Mouse (Mus musculus): Measurements from ENCODE around the gene Ppif. TPM values are rescaled to one million over a fixed set of nuclear protein-coding genes. Genes with fewer than 3 reads are reported as not detected.

Ppif gene
- polyA plus RNA-seq (2015; fragmentation: Nextera tagmentation; extraction: Ambion mirVana): 73.8 and 80.0 TPM in 2 replicates

DNA sequence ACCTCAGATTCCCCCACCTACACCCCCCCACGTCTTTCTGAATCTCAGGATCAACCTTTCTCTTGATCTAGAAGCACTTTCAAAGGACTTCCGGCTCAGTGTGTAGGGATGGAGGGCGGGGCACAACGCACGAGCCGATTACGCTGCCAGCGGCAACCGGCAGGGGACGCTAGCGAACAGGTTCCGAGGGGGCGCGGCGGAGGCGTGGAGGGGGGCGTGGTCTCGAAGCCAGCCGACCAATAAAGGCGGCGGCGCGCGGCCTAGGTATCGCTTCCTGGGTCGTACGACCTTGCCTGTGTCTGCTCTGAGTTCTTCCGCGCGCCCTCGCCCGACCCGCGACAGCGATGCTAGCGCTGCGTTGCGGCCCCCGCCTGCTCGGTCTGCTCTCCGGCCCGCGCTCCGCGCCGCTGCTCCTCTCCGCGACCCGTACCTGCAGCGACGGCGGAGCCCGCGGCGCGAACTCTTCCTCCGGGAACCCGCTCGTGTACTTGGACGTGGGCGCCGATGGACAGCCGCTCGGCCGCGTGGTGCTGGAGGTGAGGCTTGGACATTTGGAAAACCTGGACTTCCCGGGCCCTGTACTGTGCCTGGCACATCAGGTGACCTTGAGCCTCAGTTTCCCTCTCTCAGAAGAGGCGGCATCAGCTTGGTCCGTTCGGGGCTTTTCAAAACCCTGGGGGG is at the start of gene Ppif:
Gene Ppif, plus strand, starts transcription at position 267 of the 681 bp plus-strand sequence.
- peak; percentile 88 for ATAC-seq
- under 1% methylated on average over 70 of the region's 70 CpGs for WGBS
- peak within 1 kb of the TSS; percentile 69 for H3K4me3 ChIP-seq (ENCODE audit: low read depth, low read length)

DNA sequence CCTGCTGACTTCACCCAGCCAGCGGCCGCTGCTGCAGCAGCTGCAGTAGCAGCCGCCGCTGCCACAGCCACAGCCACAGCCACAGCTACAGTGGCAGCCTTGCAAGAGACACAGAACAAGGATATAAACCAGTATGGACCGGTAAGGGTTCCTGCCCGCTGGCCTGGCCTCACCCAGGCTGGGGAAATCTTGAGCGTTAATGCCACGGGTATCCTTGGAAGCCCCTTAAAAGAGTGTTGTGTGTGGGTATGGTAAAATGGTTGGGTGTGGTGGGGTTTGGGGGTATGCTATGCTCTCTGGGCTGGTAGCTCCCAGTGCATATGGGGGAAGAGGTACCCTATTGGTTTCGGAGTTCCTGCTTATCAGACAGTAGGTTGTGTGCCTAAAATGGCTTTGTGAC is 48.2 kb upstream of the Ppif start:
- H3K4me3 ChIP-seq (ENCODE audit: low read depth, low read length): no peak overlapping the region
- no peak overlapping the region for H3K4me2 ChIP-seq (replicated peaks; ENCODE audit: low read depth)
- no peak for ATAC-seq
- TF ChIP-seq CTCF (IDR thresholded peaks at IDR 0.05; ENCODE audit: low read depth): no peak
- H3K4me1 ChIP-seq (replicated peaks; ENCODE audit: control insufficient read depth, insufficient read depth, low read length): no peaks in the 10 kb centered on the region
- 88% methylated on average over 9 of the region's 9 CpGs for WGBS
- no peak overlapping the region for H3K9ac ChIP-seq (ENCODE audit: low read depth, low read length)
- H3K27ac ChIP-seq (ENCODE audit: low read depth, low read length): no peak overlapping the region
- no peaks in the 10 kb centered on the region for H3K27me3 ChIP-seq (replicated peaks; ENCODE audit: control insufficient read depth, insufficient read depth, low read length)
- H3K9me3 ChIP-seq (ENCODE audit: control insufficient read depth): no peaks in the 10 kb centered on the region
- peaks cover 70% of the 10 kb centered on the region for H3K36me3 ChIP-seq (ENCODE audit: control insufficient read depth, insufficient read depth)

More for the DNA sequence above, at the start of gene Ppif:
- Histone ChIP-seq H3K9ac (ENCODE audit: low read depth, low read length) (peak within 1 kb of the TSS; percentile 55), H3K27me3 (replicated peaks; ENCODE audit: control insufficient read depth, insufficient read depth, low read length) (no peaks in the 10 kb centered on the region), H3K4me2 (replicated peaks; ENCODE audit: low read depth) (peak within 1 kb of the TSS; percentile 86), H3K4me1 (replicated peaks; ENCODE audit: control insufficient read depth, insufficient read depth, low read length) (peaks cover 7% of the 10 kb centered on the region), H3K36me3 (ENCODE audit: control insufficient read depth, insufficient read depth) (peaks cover 33% of the 10 kb centered on the region), H3K9me3 (ENCODE audit: control insufficient read depth) (no peaks in the 10 kb centered on the region), H3K27ac (ENCODE audit: low read depth, low read length) (peak within 1 kb of the TSS; percentile 71)
- peak; percentile 100 for TF ChIP-seq CTCF (IDR thresholded peaks at IDR 0.05; ENCODE audit: low read depth)

DNA sequence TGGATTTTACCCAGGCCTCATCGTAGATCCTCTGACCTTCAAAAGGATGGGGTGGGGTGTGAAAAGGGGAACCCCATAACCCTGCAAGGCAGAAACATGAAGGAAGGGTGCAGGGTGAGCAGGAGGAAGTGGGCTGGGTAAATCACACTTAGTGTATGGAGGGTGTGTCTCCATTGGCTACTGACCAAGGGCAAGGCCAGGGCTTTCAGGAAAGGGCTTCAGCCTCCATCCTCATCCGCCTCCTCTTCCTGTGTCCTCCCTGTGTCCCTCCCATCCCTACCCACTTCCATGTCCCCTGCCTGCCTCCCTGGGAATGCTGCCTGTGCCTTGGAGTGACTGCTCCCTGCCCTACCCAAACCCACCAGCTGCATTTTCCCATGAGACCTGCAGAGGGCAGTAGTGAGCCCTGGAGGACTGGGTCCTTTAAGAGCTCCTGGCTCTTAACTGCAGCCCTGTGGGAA is 47.8 kb upstream of the Ppif start:
- Histone ChIP-seq H3K9ac (ENCODE audit: low read depth, low read length) (no peak overlapping the region), H3K27ac (ENCODE audit: low read depth, low read length) (no peak overlapping the region), H3K9me3 (ENCODE audit: control insufficient read depth) (no peaks in the 10 kb centered on the region), H3K36me3 (ENCODE audit: control insufficient read depth, insufficient read depth) (peaks cover 74% of the 10 kb centered on the region), H3K4me1 (replicated peaks; ENCODE audit: control insufficient read depth, insufficient read depth, low read length) (no peaks in the 10 kb centered on the region), H3K4me3 (ENCODE audit: low read depth, low read length) (no peak overlapping the region), H3K4me2 (replicated peaks; ENCODE audit: low read depth) (no peak overlapping the region), H3K27me3 (replicated peaks; ENCODE audit: control insufficient read depth, insufficient read depth, low read length) (no peaks in the 10 kb centered on the region)
- WGBS: 54% methylated on average over 2 of the region's 2 CpGs
- peak; percentile 96 for TF ChIP-seq CTCF (IDR thresholded peaks at IDR 0.05; ENCODE audit: low read depth)
- ATAC-seq: no peak

DNA sequence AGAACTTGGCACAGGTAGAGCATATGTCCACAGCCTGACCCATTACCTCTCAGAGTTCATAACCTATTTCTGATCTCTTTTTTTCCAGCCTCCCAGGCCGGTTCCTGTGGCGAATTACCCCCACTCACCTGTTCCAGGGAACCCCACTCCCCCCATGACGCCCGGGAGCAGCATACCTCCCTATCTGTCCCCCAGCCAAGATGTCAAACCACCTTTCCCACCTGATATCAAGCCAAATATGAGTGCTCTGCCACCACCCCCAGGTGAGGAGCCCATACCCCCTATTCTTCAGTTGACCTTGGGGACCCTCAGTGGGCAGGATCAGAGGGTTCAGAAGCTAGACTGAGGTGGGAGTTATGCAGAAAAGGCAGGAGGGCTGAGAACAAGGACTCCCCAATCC is 42.8 kb upstream of the Ppif start:
- no peak for ATAC-seq
- Histone ChIP-seq H3K27ac (ENCODE audit: low read depth, low read length) (no peak overlapping the region; the same call in 1 of the 2 replicates), H3K27me3 (replicated peaks; ENCODE audit: control insufficient read depth, insufficient read depth, low read length) (no peaks in the 10 kb centered on the region), H3K9ac (ENCODE audit: low read depth, low read length) (no peak overlapping the region), H3K4me1 (replicated peaks; ENCODE audit: control insufficient read depth, insufficient read depth, low read length) (no peaks in the 10 kb centered on the region), H3K4me3 (ENCODE audit: low read depth, low read length) (no peak overlapping the region), H3K36me3 (ENCODE audit: control insufficient read depth, insufficient read depth) (peaks cover 98% of the 10 kb centered on the region), H3K4me2 (replicated peaks; ENCODE audit: low read depth) (no peak overlapping the region), H3K9me3 (ENCODE audit: control insufficient read depth) (no peaks in the 10 kb centered on the region)
- WGBS: 95% methylated on average over 4 of the region's 4 CpGs
- TF ChIP-seq CTCF (IDR thresholded peaks at IDR 0.05; ENCODE audit: low read depth): no peak

DNA sequence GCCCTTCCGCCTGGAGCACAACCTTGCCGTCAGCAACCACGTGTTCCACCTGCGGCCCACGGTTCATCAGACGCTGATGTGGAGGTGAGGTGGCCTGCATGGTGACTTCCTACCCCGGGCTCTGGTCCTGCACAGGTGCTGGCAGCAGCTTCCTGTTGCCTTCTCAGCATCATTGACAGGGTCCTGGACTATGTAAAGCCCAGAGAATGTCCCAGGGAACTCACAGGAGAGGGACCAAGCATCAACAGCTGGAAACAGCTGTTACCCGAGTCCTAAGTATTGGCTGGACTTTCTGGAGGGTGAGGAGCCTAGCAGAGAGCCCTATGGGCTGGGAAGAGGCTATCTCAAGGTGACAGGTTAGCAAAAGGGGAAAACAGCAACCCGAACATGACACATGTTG is 42.0 kb upstream of the Ppif start:
- Histone ChIP-seq H3K4me1 (replicated peaks; ENCODE audit: control insufficient read depth, insufficient read depth, low read length) (no peaks in the 10 kb centered on the region), H3K9ac (ENCODE audit: low read depth, low read length) (no peak overlapping the region), H3K4me2 (replicated peaks; ENCODE audit: low read depth) (no peak overlapping the region), H3K27me3 (replicated peaks; ENCODE audit: control insufficient read depth, insufficient read depth, low read length) (no peaks in the 10 kb centered on the region), H3K36me3 (ENCODE audit: control insufficient read depth, insufficient read depth) (peaks cover 99% of the 10 kb centered on the region), H3K4me3 (ENCODE audit: low read depth, low read length) (no peak overlapping the region), H3K27ac (ENCODE audit: low read depth, low read length) (no peak overlapping the region), H3K9me3 (ENCODE audit: control insufficient read depth) (no peaks in the 10 kb centered on the region)
- ATAC-seq: no peak
- no peak for TF ChIP-seq CTCF (IDR thresholded peaks at IDR 0.05; ENCODE audit: low read depth)
- 86% methylated on average over 9 of the region's 9 CpGs for WGBS

DNA sequence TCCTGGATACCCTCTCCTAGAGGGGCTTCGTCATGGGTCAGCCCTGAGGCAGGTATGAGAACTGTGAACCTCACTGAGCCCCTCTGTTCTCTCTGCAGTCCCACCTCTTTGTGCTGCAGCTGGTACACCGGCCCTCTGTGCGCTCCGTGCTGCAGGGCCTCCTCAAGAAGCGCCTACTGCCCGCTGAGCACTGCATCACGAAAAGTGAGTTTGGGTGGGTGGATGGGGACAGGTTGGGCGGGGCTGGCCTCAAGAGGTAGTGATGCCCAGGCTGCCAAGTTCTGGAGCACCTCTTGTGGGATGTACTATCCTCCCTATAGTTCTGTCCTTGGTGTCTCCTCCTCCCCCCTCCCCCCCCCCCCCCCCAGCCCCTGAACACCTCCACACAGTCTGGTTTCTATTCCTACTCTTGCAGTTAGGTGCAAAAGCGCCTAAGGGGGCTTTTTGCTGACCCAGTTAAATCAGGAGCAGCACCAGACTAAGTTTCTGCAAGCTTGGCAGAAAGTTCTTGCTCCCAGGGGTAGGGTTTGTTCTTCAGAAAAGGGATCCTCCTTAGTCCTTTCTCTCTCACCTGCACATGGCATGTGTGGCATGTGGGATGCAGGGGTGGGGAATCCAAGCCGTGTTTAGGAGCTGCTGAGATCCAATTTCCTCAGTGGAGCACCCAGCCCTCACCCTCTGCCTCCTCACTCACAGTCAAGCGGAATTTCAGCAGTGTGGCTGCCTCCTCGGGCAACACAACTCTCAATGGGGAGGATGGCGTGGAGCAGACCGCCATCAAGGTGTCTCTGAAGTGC is 39.4 kb upstream of the Ppif start:
- ATAC-seq: no peak
- H3K36me3 ChIP-seq (ENCODE audit: control insufficient read depth, insufficient read depth): peaks cover 100% of the 10 kb centered on the region
- WGBS: 92% methylated on average over 14 of the region's 14 CpGs
- no peak overlapping the region for H3K27ac ChIP-seq (ENCODE audit: low read depth, low read length)
- H3K4me1 ChIP-seq (replicated peaks; ENCODE audit: control insufficient read depth, insufficient read depth, low read length): no peaks in the 10 kb centered on the region
- H3K4me2 ChIP-seq (replicated peaks; ENCODE audit: low read depth): no peak overlapping the region
- no peak overlapping the region for H3K4me3 ChIP-seq (ENCODE audit: low read depth, low read length)
- no peaks in the 10 kb centered on the region for H3K9me3 ChIP-seq (ENCODE audit: control insufficient read depth)
- no peak overlapping the region for H3K9ac ChIP-seq (ENCODE audit: low read depth, low read length)
- TF ChIP-seq CTCF (IDR thresholded peaks at IDR 0.05; ENCODE audit: low read depth): no peak
- H3K27me3 ChIP-seq (replicated peaks; ENCODE audit: control insufficient read depth, insufficient read depth, low read length): no peaks in the 10 kb centered on the region

Data from intestine, postnatal 0 days (tissue).